Mouse (Mus musculus) gastrocnemius, adult 18-20 months (tissue): ENCODE measurements at regions not wholly inside any gene's neighbourhood (a gene's known extent, or its start where the extent isn't known, plus 50 kb on each side); places are given as distances from the start of the nearest gene placed in this dataset.
A peak's percentile ranks its signal among the peaks of the same experiment; 100 is the strongest.

Experiments used
- DNase-seq: peaks from one replicate; pipeline ENCODE4 v3.0.0; 2021; ENCODE audit warnings: low spot score

GRCm38 (mm10) chr9:46824703-46825102, 173.8 kb upstream of the Gm4791 start:
- no peak for DNase-seq

- DNase-seq, result no peak
Observed at GRCm38 (mm10) chr9:46819808-46820207, 178.7 kb upstream of the Gm4791 start.

- no peak for DNase-seq
Observed at GRCm38 (mm10) chr9:46819376-46819775, 179.2 kb upstream of the Gm4791 start.

- DNase-seq, result no peak
Observed at GRCm38 (mm10) chr9:46816126-46816525, 182.4 kb upstream of the Gm4791 start.

- DNase-seq, result peak; percentile 17
Observed at GRCm38 (mm10) chr9:46814478-46815241, 183.9 kb upstream of the Gm4791 start.

GRCm38 (mm10) chr9:46810266-46810665, 188.3 kb upstream of the Gm4791 start:
- DNase-seq, result no peak

GRCm38 (mm10) chr9:46795446-46795845, 203.1 kb upstream of the Gm4791 start:
- no peak for DNase-seq

GRCm38 (mm10) chr9:46789036-46789435, 209.5 kb upstream of the Gm4791 start:
- no peak for DNase-seq

GRCm38 (mm10) chr9:46788456-46788855, 210.1 kb upstream of the Gm4791 start:
- no peak for DNase-seq

GRCm38 (mm10) chr9:46784355-46784975, 214.1 kb upstream of the Gm4791 start:
- no peak for DNase-seq

- no peak for DNase-seq
Observed at GRCm38 (mm10) chr9:46783597-46784354, 214.8 kb upstream of the Gm4791 start.

GRCm38 (mm10) chr9:46781681-46782080, 216.9 kb upstream of the Gm4791 start:
- DNase-seq, result no peak

- DNase-seq, result no peak
Observed at GRCm38 (mm10) chr9:46778769-46779168, 219.8 kb upstream of the Gm4791 start.

GRCm38 (mm10) chr9:46774821-46775220, 223.7 kb upstream of the Gm4791 start:
- DNase-seq, result no peak

- no peak for DNase-seq
Observed at GRCm38 (mm10) chr9:46760247-46760646, 238.3 kb upstream of the Gm4791 start.

GRCm38 (mm10) chr9:46757005-46757672, 241.4 kb upstream of the Gm4791 start:
- no peak for DNase-seq

- DNase-seq, result no peak
Observed at GRCm38 (mm10) chr9:46751981-46752380, 246.6 kb upstream of the Gm4791 start.

GRCm38 (mm10) chr9:46749441-46749840, 249.1 kb upstream of the Gm4791 start:
- no peak for DNase-seq

GRCm38 (mm10) chr9:46746266-46746665, 252.3 kb upstream of the Gm4791 start:
- no peak for DNase-seq

- no peak for DNase-seq
Observed at GRCm38 (mm10) chr9:46740496-46740895, 258.0 kb upstream of the Gm4791 start.

- DNase-seq, result no peak
Observed at GRCm38 (mm10) chr9:46739341-46739740, 259.2 kb upstream of the Gm4791 start.

- DNase-seq, result no peak
Observed at GRCm38 (mm10) chr9:46738634-46739033, 259.9 kb upstream of the Gm4791 start.
